22 mouse cellular contexts compared by ENCODE assay signal in genomic region chr11:121339647-121340046, GRCm38 (mm10). TPM values are rescaled to one million over a fixed set of nuclear protein-coding genes. Genes with fewer than 3 reads are reported as not detected.
"Had no signal": no experiment of that assay in that cellular context is flagged by ENCODE, and none has a peak within 500 bp of the region (broad histone marks: within the 10 kb centered on the region; RNA-seq: fewer than 3 reads in every experiment).

No protein-coding gene starts in this region.

- H3K27ac ChIP-seq: intestine, embryonic 15.5 days; limb, embryonic 10.5 days; limb, embryonic 13.5 days; lung, embryonic 15.5 days; midbrain, embryonic 12.5 days; midbrain, embryonic 15.5 days; neural tube, embryonic 13.5 days; stomach, postnatal 0 days had no signal

- ATAC-seq: intestine, embryonic 15.5 days; midbrain, embryonic 15.5 days had no signal

- DNase-seq: kidney, adult 11 months; kidney, adult 9 months; kidney, postnatal 14 days; kidney, postnatal 4 days; lung, adult 18-20 months; lung, postnatal 10 days; lung, postnatal 36 days; retina, postnatal 1 day; right cerebral cortex, postnatal 25 days; spleen, adult 18-20 months; thymus, adult 2 months; thymus, postnatal 14 days; thymus, postnatal 4 days had no signal

- H3K4me2 ChIP-seq: intestine, embryonic 15.5 days; limb, embryonic 13.5 days; lung, embryonic 15.5 days; midbrain, embryonic 12.5 days; midbrain, embryonic 15.5 days; neural tube, embryonic 13.5 days had no signal

- H3K9ac ChIP-seq: intestine, embryonic 15.5 days; limb, embryonic 13.5 days; lung, embryonic 15.5 days; midbrain, embryonic 12.5 days; midbrain, embryonic 15.5 days; neural tube, embryonic 13.5 days had no signal

- H3K4me1 ChIP-seq: intestine, embryonic 15.5 days; limb, embryonic 10.5 days; limb, embryonic 13.5 days; lung, embryonic 15.5 days; midbrain, embryonic 12.5 days; midbrain, embryonic 15.5 days; neural tube, embryonic 13.5 days had no signal

- H3K4me3 ChIP-seq: intestine, embryonic 15.5 days; limb, embryonic 10.5 days; limb, embryonic 13.5 days; lung, embryonic 15.5 days; midbrain, embryonic 12.5 days; midbrain, embryonic 15.5 days; neural tube, embryonic 13.5 days had no signal

- H3K9me3 ChIP-seq: intestine, embryonic 15.5 days; limb, embryonic 10.5 days; limb, embryonic 13.5 days; lung, embryonic 15.5 days; midbrain, embryonic 12.5 days; midbrain, embryonic 15.5 days; neural tube, embryonic 13.5 days had no signal

- H3K27me3 ChIP-seq: intestine, embryonic 15.5 days; limb, embryonic 13.5 days; lung, embryonic 15.5 days; midbrain, embryonic 12.5 days; midbrain, embryonic 15.5 days; neural tube, embryonic 13.5 days had no signal

RNA-seq across cellular contexts. Expression of gene Rab40b, which starts 48.4 kb away (rescaled TPM):
- total RNA-seq: neutrophil, adult 5-6 weeks had no signal
